Mouse (Mus musculus) lung, postnatal 36 days (tissue): ENCODE results near the gene Uggt1.
A peak's percentile ranks its signal among the peaks of the same experiment; 100 is the strongest.

Experiments used
- DNase-seq: peaks from one replicate; pipeline ENCODE4 v3.0.0; 2022; ENCODE audit warnings: mixed read lengths

Uggt1 gene

GRCm38 (mm10) chr1:36162687-36163086 is 81.8 kb downstream of the Uggt1 start:
- DNase-seq: peak; percentile 69

- no peak for DNase-seq
Measured at GRCm38 (mm10) chr1:36161208-36161607, 83.3 kb downstream of the Uggt1 start.

- no peak for DNase-seq
Measured at GRCm38 (mm10) chr1:36160246-36160645, 84.3 kb downstream of the Uggt1 start.

GRCm38 (mm10) chr1:36149411-36149810 is 95.1 kb downstream of the Uggt1 start:
- DNase-seq: peak; percentile 54

GRCm38 (mm10) chr1:36148809-36149208 is 95.7 kb downstream of the Uggt1 start:
- no peak for DNase-seq

GRCm38 (mm10) chr1:36145050-36145449 is 99.5 kb downstream of the Uggt1 start:
- DNase-seq: peak; percentile 67

GRCm38 (mm10) chr1:36140311-36140710 is 104.2 kb downstream of the Uggt1 start:
- no peak for DNase-seq

GRCm38 (mm10) chr1:36134584-36134983 is 109.9 kb downstream of the Uggt1 start:
- peak; percentile 89 for DNase-seq

- peak; percentile 26 for DNase-seq
Measured at GRCm38 (mm10) chr1:36133647-36134046, 110.9 kb downstream of the Uggt1 start.

GRCm38 (mm10) chr1:36133041-36133440 is 111.5 kb downstream of the Uggt1 start:
- DNase-seq: peak; percentile 23

GRCm38 (mm10) chr1:36132211-36132610 is 112.3 kb downstream of the Uggt1 start:
- DNase-seq: no peak

- DNase-seq: no peak
Measured at GRCm38 (mm10) chr1:36131766-36132165, 112.8 kb downstream of the Uggt1 start.

GRCm38 (mm10) chr1:36131154-36131553 is 113.4 kb downstream of the Uggt1 start:
- DNase-seq: no peak

GRCm38 (mm10) chr1:36130307-36131035 is 114.0 kb downstream of the Uggt1 start:
- DNase-seq: peak; percentile 61

- DNase-seq: no peak
Measured at GRCm38 (mm10) chr1:36129881-36130280, 114.6 kb downstream of the Uggt1 start.

GRCm38 (mm10) chr1:36129126-36129525 is 115.4 kb downstream of the Uggt1 start:
- DNase-seq: peak; percentile 46

GRCm38 (mm10) chr1:36125076-36125475 is 119.4 kb downstream of the Uggt1 start:
- no peak for DNase-seq

GRCm38 (mm10) chr1:36121172-36121571 is 123.3 kb downstream of the Uggt1 start:
- DNase-seq: peak; percentile 15

- DNase-seq: no peak
Measured at GRCm38 (mm10) chr1:36119426-36119825, 125.1 kb downstream of the Uggt1 start.

GRCm38 (mm10) chr1:36118958-36119357 is 125.6 kb downstream of the Uggt1 start:
- DNase-seq: no peak

GRCm38 (mm10) chr1:36118061-36118685 is 126.3 kb downstream of the Uggt1 start:
- DNase-seq: no peak

- no peak for DNase-seq
Measured at GRCm38 (mm10) chr1:36116488-36116887, 128.0 kb downstream of the Uggt1 start.

GRCm38 (mm10) chr1:36114844-36115243 is 129.7 kb downstream of the Uggt1 start:
- no peak for DNase-seq

GRCm38 (mm10) chr1:36113670-36114069 is 130.8 kb downstream of the Uggt1 start:
- DNase-seq: no peak

- DNase-seq: no peak
Measured at GRCm38 (mm10) chr1:36112665-36113064, 131.9 kb downstream of the Uggt1 start.
